Comparison of ENCODE assay signal across 11 mouse cellular contexts in genomic region chr3:59312610-59313009, GRCm38 (mm10). TPM values are rescaled to one million over a fixed set of nuclear protein-coding genes. Genes with fewer than 3 reads are reported as not detected.
DNase-seq lines count a peak whose midpoint lies in the region; ATAC-seq and TF ChIP-seq lines count a peak whose summit lies in the region.
"Had no signal": no experiment of that assay in that cellular context is flagged by ENCODE, and none has a peak within 500 bp of the region (broad histone marks: within the 10 kb centered on the region; RNA-seq: fewer than 3 reads in every experiment).

No protein-coding gene starts in this region.

- no peak for TF ChIP-seq CTCF in midbrain, postnatal 0 days (IDR thresholded peaks at IDR 0.05)
- no peak for TF ChIP-seq CTCF in layer of hippocampus, adult 2 months (conservative IDR thresholded peaks at IDR 0.05)

- no peak overlapping the region for H3K4me3 ChIP-seq in embryonic facial prominence, embryonic 15.5 days (replicated peaks)
- no peak overlapping the region for H3K4me3 ChIP-seq in embryonic facial prominence, embryonic 10.5 days
- no peak overlapping the region for H3K4me3 ChIP-seq in midbrain, embryonic 11.5 days (ENCODE audit: low read depth, low read length)
- no peak overlapping the region for H3K4me3 ChIP-seq in midbrain, postnatal 0 days (ENCODE audit: low read depth, low read length)
- no peak overlapping the region for H3K4me3 ChIP-seq in layer of hippocampus, adult 2 months
- no peak overlapping the region for H3K4me3 ChIP-seq in myocyte
- H3K4me3 ChIP-seq in hindbrain, embryonic 16.5 days (ENCODE audit: low read length), result no peak overlapping the region
- H3K4me3 ChIP-seq: embryonic facial prominence, embryonic 13.5 days; limb, embryonic 13.5 days; neural tube, embryonic 12.5 days had no signal

- H3K9me3 ChIP-seq in embryonic facial prominence, embryonic 15.5 days (replicated peaks), result no peaks in the 10 kb centered on the region
- no peaks in the 10 kb centered on the region for H3K9me3 ChIP-seq in embryonic facial prominence, embryonic 10.5 days
- no peaks in the 10 kb centered on the region for H3K9me3 ChIP-seq in midbrain, embryonic 11.5 days (ENCODE audit: control insufficient read depth, low read length)
- H3K9me3 ChIP-seq in midbrain, postnatal 0 days (ENCODE audit: low read length), result no peaks in the 10 kb centered on the region
- no peaks in the 10 kb centered on the region for H3K9me3 ChIP-seq in hindbrain, embryonic 16.5 days (ENCODE audit: control insufficient read depth, low read length)
- H3K9me3 ChIP-seq: embryonic facial prominence, embryonic 13.5 days; limb, embryonic 13.5 days; neural tube, embryonic 12.5 days had no signal

- no peak for DNase-seq in embryonic facial prominence, embryonic 10.5 days (ENCODE audit: low spot score)
- DNase-seq in midbrain, embryonic 11.5 days (ENCODE audit: low spot score, missing footprints), result peak; percentile 53
- DNase-seq in midbrain, postnatal 0 days (ENCODE audit: low spot score), result no peak
- DNase-seq in layer of hippocampus, adult 2 months (ENCODE audit: low spot score in 2 of 2), result peak; percentile 56 to 59
- no peak for DNase-seq in cerebellum, adult 11-12 months

- TF ChIP-seq POLR2A in myocyte (IDR thresholded peaks at IDR 0.05; ENCODE audit: insufficient read length, low read depth), result no peak

- H3K79me2 ChIP-seq in myocyte (ENCODE audit: control insufficient read depth, insufficient read depth), result no peaks in the 10 kb centered on the region

- H3K4me1 ChIP-seq in embryonic facial prominence, embryonic 15.5 days, result no peaks in the 10 kb centered on the region
- H3K4me1 ChIP-seq in embryonic facial prominence, embryonic 10.5 days, result no peaks in the 10 kb centered on the region
- H3K4me1 ChIP-seq in midbrain, embryonic 11.5 days (ENCODE audit: control insufficient read depth, insufficient read depth, low read length), result no peaks in the 10 kb centered on the region
- H3K4me1 ChIP-seq in midbrain, postnatal 0 days (ENCODE audit: insufficient read depth, low read length), result no peaks in the 10 kb centered on the region
- H3K4me1 ChIP-seq in hindbrain, embryonic 16.5 days (ENCODE audit: control insufficient read depth, insufficient read depth, low read depth, low read length), result no peaks in the 10 kb centered on the region
- H3K4me1 ChIP-seq: embryonic facial prominence, embryonic 13.5 days; limb, embryonic 13.5 days; neural tube, embryonic 12.5 days had no signal

- WGBS in embryonic facial prominence, embryonic 15.5 days, result 63% methylated on average over 10 of the region's 10 CpGs
- WGBS in embryonic facial prominence, embryonic 10.5 days, result 86% methylated on average over 10 of the region's 10 CpGs
- 89% methylated on average over 10 of the region's 10 CpGs for WGBS in midbrain, embryonic 11.5 days
- 90% methylated on average over 10 of the region's 10 CpGs for WGBS in midbrain, postnatal 0 days
- 91% methylated on average over 10 of the region's 10 CpGs for WGBS in hindbrain, embryonic 16.5 days

- peaks cover 5% of the 10 kb centered on the region; the same call in 1 of the 2 replicates for H3K36me3 ChIP-seq in embryonic facial prominence, embryonic 15.5 days
- peaks cover 16% of the 10 kb centered on the region for H3K36me3 ChIP-seq in embryonic facial prominence, embryonic 10.5 days (replicated peaks)
- no peaks in the 10 kb centered on the region for H3K36me3 ChIP-seq in midbrain, embryonic 11.5 days (ENCODE audit: control insufficient read depth, insufficient read depth, low read length)
- peaks cover 2% of the 10 kb centered on the region; the same call in 1 of the 2 replicates for H3K36me3 ChIP-seq in midbrain, postnatal 0 days (ENCODE audit: insufficient read depth, low read length)
- H3K36me3 ChIP-seq in myocyte (ENCODE audit: control insufficient read depth, insufficient read depth), result no peaks in the 10 kb centered on the region
- H3K36me3 ChIP-seq in hindbrain, embryonic 16.5 days (ENCODE audit: control insufficient read depth, insufficient read depth, low read length), result no peaks in the 10 kb centered on the region
- H3K36me3 ChIP-seq: neural tube, embryonic 12.5 days had no signal

- H3K27me3 ChIP-seq in embryonic facial prominence, embryonic 15.5 days, result no peaks in the 10 kb centered on the region
- no peaks in the 10 kb centered on the region for H3K27me3 ChIP-seq in embryonic facial prominence, embryonic 10.5 days (replicated peaks; ENCODE audit: low read depth, poor library complexity, severe bottlenecking)
- H3K27me3 ChIP-seq in midbrain, embryonic 11.5 days (ENCODE audit: control insufficient read depth, insufficient read depth, low read length), result no peaks in the 10 kb centered on the region
- no peaks in the 10 kb centered on the region for H3K27me3 ChIP-seq in midbrain, postnatal 0 days (ENCODE audit: insufficient read depth, low read length)
- no peaks in the 10 kb centered on the region for H3K27me3 ChIP-seq in myocyte (ENCODE audit: control insufficient read depth, insufficient read depth, insufficient read length)
- H3K27me3 ChIP-seq in hindbrain, embryonic 16.5 days (replicated peaks; ENCODE audit: control insufficient read depth, insufficient read depth, low read length), result no peaks in the 10 kb centered on the region
- H3K27me3 ChIP-seq: embryonic facial prominence, embryonic 13.5 days; limb, embryonic 13.5 days; neural tube, embryonic 12.5 days had no signal

- no peak overlapping the region for H3K27ac ChIP-seq in embryonic facial prominence, embryonic 15.5 days (replicated peaks)
- H3K27ac ChIP-seq in embryonic facial prominence, embryonic 10.5 days (replicated peaks), result no peak overlapping the region
- no peak overlapping the region for H3K27ac ChIP-seq in midbrain, embryonic 11.5 days (ENCODE audit: low read depth, low read length)
- no peak overlapping the region for H3K27ac ChIP-seq in midbrain, postnatal 0 days (ENCODE audit: low read depth, low read length)
- H3K27ac ChIP-seq in layer of hippocampus, adult 2 months, result peak overlapping the region; percentile 75
- H3K27ac ChIP-seq in hindbrain, embryonic 16.5 days (ENCODE audit: low read depth, low read length), result no peak overlapping the region
- H3K27ac ChIP-seq: embryonic facial prominence, embryonic 13.5 days; limb, embryonic 13.5 days; neural tube, embryonic 12.5 days had no signal

- no peak overlapping the region for H3K4me2 ChIP-seq in embryonic facial prominence, embryonic 15.5 days (replicated peaks)
- no peak overlapping the region for H3K4me2 ChIP-seq in midbrain, embryonic 11.5 days
- no peak overlapping the region for H3K4me2 ChIP-seq in midbrain, postnatal 0 days (ENCODE audit: low read depth, low read length, poor library complexity, severe bottlenecking)
- no peak overlapping the region for H3K4me2 ChIP-seq in myocyte (ENCODE audit: low read depth)
- H3K4me2 ChIP-seq in hindbrain, embryonic 16.5 days (ENCODE audit: low read length), result no peak overlapping the region
- H3K4me2 ChIP-seq: embryonic facial prominence, embryonic 13.5 days; limb, embryonic 13.5 days; neural tube, embryonic 12.5 days had no signal

- ATAC-seq in embryonic facial prominence, embryonic 15.5 days (ENCODE audit: insufficient number of reproducible peaks, low FRiP score, low TSS enrichment, low read depth), result peak; percentile 15; the same call in 1 of the 2 replicates
- no peak for ATAC-seq in midbrain, embryonic 11.5 days (ENCODE audit: low FRiP score)
- ATAC-seq in midbrain, postnatal 0 days (ENCODE audit: low FRiP score), result no peak
- ATAC-seq in hindbrain, embryonic 16.5 days, result no peak

- H3ac ChIP-seq in myocyte (ENCODE audit: control insufficient read depth, insufficient read length), result no peak overlapping the region

- H3K9ac ChIP-seq in embryonic facial prominence, embryonic 15.5 days, result no peak overlapping the region
- no peak overlapping the region for H3K9ac ChIP-seq in midbrain, embryonic 11.5 days (ENCODE audit: low read length)
- no peak overlapping the region for H3K9ac ChIP-seq in midbrain, postnatal 0 days (replicated peaks; ENCODE audit: low read length, poor library complexity, severe bottlenecking)
- no peak overlapping the region for H3K9ac ChIP-seq in hindbrain, embryonic 16.5 days (ENCODE audit: low read depth, low read length)
- H3K9ac ChIP-seq: embryonic facial prominence, embryonic 13.5 days; limb, embryonic 13.5 days; neural tube, embryonic 12.5 days had no signal

TF ChIP-seq in myocyte, 11 proteins besides CTCF, POLR2A, EP300 and RAD21:
- no peak for TF ChIP-seq MYOG (IDR thresholded peaks at IDR 0.05; ENCODE audit: control insufficient read depth in 1 of 3, insufficient read depth in 1 of 3, insufficient read length in 2 of 3, low read depth in 2 of 3)
- TF ChIP-seq CEBPB (IDR thresholded peaks at IDR 0.05; ENCODE audit: insufficient read depth, poor library complexity, severe bottlenecking), result peak; percentile 44; the same call in 1 of the 2 replicates
- no peak for TF ChIP-seq REST (IDR thresholded peaks at IDR 0.05; ENCODE audit: insufficient read depth, insufficient read length)
- TF ChIP-seq USF1 (IDR thresholded peaks at IDR 0.05; ENCODE audit: low read depth), result no peak
- no peak for TF ChIP-seq E2F4 (IDR thresholded peaks at IDR 0.05; ENCODE audit: insufficient read depth)

RNA-seq across cellular contexts. Expression of gene Igsf10, which starts 31.6 kb away (rescaled TPM):
- polyA plus RNA-seq in embryonic facial prominence, embryonic 15.5 days (2015; fragmentation: Nextera tagmentation; extraction: Ambion mirVana), result 28.1 and 38.8 TPM in 2 replicates
- 4.6 and 5.7 TPM in 2 replicates for polyA plus RNA-seq in embryonic facial prominence, embryonic 10.5 days (2016; fragmentation: Nextera tagmentation; extraction: Ambion mirVana)
- 2.8 and 4.5 TPM in 2 replicates for polyA plus RNA-seq in midbrain, embryonic 11.5 days (2014; fragmentation: Nextera tagmentation; extraction: Ambion mirVana)
- 6.5 and 7.8 TPM in 2 replicates for total RNA-seq in midbrain, postnatal 0 days (2014; rRNA removed)
- 3.6 and 4.1 TPM in 2 replicates for polyA plus RNA-seq in midbrain, postnatal 0 days (2015; fragmentation: Nextera tagmentation; extraction: Ambion mirVana)
- 1 to 10 TPM; 1.7 to 2.1 TPM for total RNA-seq in layer of hippocampus, adult 2 months (2021)
- 0.05 TPM for polyA plus RNA-seq in myocyte (2012; fragmentation: generic; extraction: Trizol)
- polyA plus RNA-seq in hindbrain, embryonic 16.5 days (2015; fragmentation: Nextera tagmentation; extraction: Ambion mirVana), result 2.8 and 2.9 TPM in 2 replicates

RNA-seq across cellular contexts. Expression of gene P2ry12, which starts 49.9 kb away (rescaled TPM):
- polyA plus RNA-seq in embryonic facial prominence, embryonic 15.5 days (2015; fragmentation: Nextera tagmentation; extraction: Ambion mirVana), result 2.3 and 2.6 TPM in 2 replicates
- polyA plus RNA-seq in embryonic facial prominence, embryonic 10.5 days (2016; fragmentation: Nextera tagmentation; extraction: Ambion mirVana), result 0.65 and 1.0 TPM in 2 replicates
- polyA plus RNA-seq in midbrain, embryonic 11.5 days (2014; fragmentation: Nextera tagmentation; extraction: Ambion mirVana), result 2.7 and 3.9 TPM in 2 replicates
- total RNA-seq in midbrain, postnatal 0 days (2014; rRNA removed), result 13.9 and 15.6 TPM in 2 replicates
- polyA plus RNA-seq in midbrain, postnatal 0 days (2015; fragmentation: Nextera tagmentation; extraction: Ambion mirVana), result 9.9 and 11.1 TPM in 2 replicates
- total RNA-seq in layer of hippocampus, adult 2 months (2021), result 10 to 100 TPM; 38.5 to 43.3 TPM
- not detected for polyA plus RNA-seq in myocyte (2012; fragmentation: generic; extraction: Trizol)
- 7.8 and 10.3 TPM in 2 replicates for polyA plus RNA-seq in hindbrain, embryonic 16.5 days (2015; fragmentation: Nextera tagmentation; extraction: Ambion mirVana)

Comparison
In these comparisons a context has a peak if more than half of its experiments do, and no peak if none do; other contexts are left out.
1. DNase-seq: peak in midbrain, embryonic 11.5 days (single experiment) and layer of hippocampus, adult 2 months (2 of 2); none in embryonic facial prominence, embryonic 10.5 days (single experiment), midbrain, postnatal 0 days (single experiment) and cerebellum, adult 11-12 months (single experiment).